8 mouse cellular contexts compared by ENCODE assay signal in the genomic region with DNA sequence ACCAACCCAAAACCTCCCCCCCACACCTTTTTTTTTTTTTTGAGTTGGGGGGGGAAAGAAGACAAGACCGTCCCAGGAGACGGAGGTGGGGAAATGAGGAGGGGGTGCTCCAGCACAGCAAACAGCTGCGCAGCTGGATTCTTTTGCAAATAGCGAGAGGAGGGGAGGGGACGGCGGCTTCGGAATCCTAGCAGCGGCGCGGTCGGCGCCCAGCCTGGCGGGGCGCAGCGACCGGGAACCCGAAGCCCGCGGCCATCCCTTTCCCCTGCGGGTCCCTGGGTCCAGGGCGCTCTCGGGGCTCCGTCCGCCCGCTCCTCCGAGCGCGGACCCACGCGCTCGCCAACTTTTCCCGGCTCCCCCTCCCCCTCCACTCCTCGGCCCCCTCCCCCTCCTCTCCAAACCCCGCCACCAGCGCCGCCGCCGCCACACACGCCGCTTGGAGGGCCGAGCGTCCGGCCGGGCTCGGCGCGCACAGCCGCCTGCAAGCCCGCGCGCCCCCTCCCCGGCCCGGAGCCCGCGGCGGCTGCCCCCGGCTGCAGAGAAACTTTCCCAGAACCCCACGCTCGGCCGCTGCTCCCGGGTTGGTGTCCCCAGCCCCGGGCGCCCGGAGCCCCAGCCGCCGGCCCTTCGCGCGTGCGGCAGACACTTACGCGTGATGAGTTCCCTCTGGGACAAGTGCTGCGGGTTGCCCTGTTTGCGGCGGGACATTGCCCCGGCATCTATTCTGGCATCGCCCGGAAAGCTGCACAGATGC. TPM values are rescaled to one million over a fixed set of nuclear protein-coding genes. Genes with fewer than 3 reads are reported as not detected.
DNase-seq lines count a peak whose midpoint lies in the region; ATAC-seq and TF ChIP-seq lines count a peak whose summit lies in the region.

No protein-coding gene starts in this region.

- peaks cover 44% of the 10 kb centered on the region for H3K4me1 ChIP-seq in embryonic facial prominence, embryonic 12.5 days
- H3K4me1 ChIP-seq in neural tube, embryonic 11.5 days (ENCODE audit: control insufficient read depth, insufficient read depth, low read length), result peaks cover 15% of the 10 kb centered on the region

- peak overlapping the region; percentile 52 for H3K4me3 ChIP-seq in left cerebral cortex, adult 2 months
- peak overlapping the region; percentile 94 for H3K4me3 ChIP-seq in embryonic facial prominence, embryonic 12.5 days
- H3K4me3 ChIP-seq in neural tube, embryonic 11.5 days (ENCODE audit: low read depth, low read length), result peak overlapping the region; percentile 89

- peak overlapping the region; percentile 98 for H3K9ac ChIP-seq in embryonic facial prominence, embryonic 12.5 days
- H3K9ac ChIP-seq in neural tube, embryonic 11.5 days (ENCODE audit: low read length), result peak overlapping the region; percentile 98

- no peak for TF ChIP-seq CTCF in left cerebral cortex, adult 2 months (IDR thresholded peaks at IDR 0.05)

- H3K27me3 ChIP-seq in embryonic facial prominence, embryonic 12.5 days, result 0 out of 2 replicates have a peak, but pooled peaks cover 5% of the 10 kb centered on the region
- H3K27me3 ChIP-seq in neural tube, embryonic 11.5 days (ENCODE audit: control insufficient read depth, insufficient read depth, low read length), result peaks cover 13% of the 10 kb centered on the region

- intact Hi-C loops in left cerebral cortex, adult 2 months (cut with DNase I), result loop anchor here (5.0 kb wide), 2 partner anchors 1525 to 1625 kb away; no protein-coding TSS in a partner anchor

- H3K36me3 ChIP-seq in embryonic facial prominence, embryonic 12.5 days, result no peaks in the 10 kb centered on the region
- no peaks in the 10 kb centered on the region for H3K36me3 ChIP-seq in neural tube, embryonic 11.5 days (ENCODE audit: control insufficient read depth, insufficient read depth, low read length)

- ATAC-seq in embryonic facial prominence, embryonic 12.5 days (ENCODE audit: insufficient number of reproducible peaks, insufficient read depth, low FRiP score, low TSS enrichment), result no peak
- ATAC-seq in neural tube, embryonic 11.5 days (ENCODE audit: insufficient read depth, low FRiP score, low TSS enrichment), result no peak

- peak overlapping the region; percentile 66 for H3K4me2 ChIP-seq in embryonic facial prominence, embryonic 12.5 days (replicated peaks)
- H3K4me2 ChIP-seq in neural tube, embryonic 11.5 days (ENCODE audit: low read depth), result peak overlapping the region; percentile 87

- H3K27ac ChIP-seq in left cerebral cortex, adult 2 months, result peak overlapping the region; percentile 84
- peak overlapping the region; percentile 99 for H3K27ac ChIP-seq in embryonic facial prominence, embryonic 12.5 days
- peak overlapping the region; percentile 77 for H3K27ac ChIP-seq in neural tube, embryonic 11.5 days (ENCODE audit: low read depth, low read length)

- no peaks in the 10 kb centered on the region for H3K9me3 ChIP-seq in embryonic facial prominence, embryonic 12.5 days
- no peaks in the 10 kb centered on the region for H3K9me3 ChIP-seq in neural tube, embryonic 11.5 days (ENCODE audit: control insufficient read depth, low read length)

- no peak for DNase-seq in left cerebral cortex, adult 2 months (ENCODE audit: extremely low spot score in 1 of 2, low spot score in 2 of 2)
- no peak for DNase-seq in left cerebral cortex, adult 9 months (ENCODE audit: low spot score in 2 of 2)
- peak; percentile 56 for DNase-seq in induced T-regulatory cell, adult 2 months (ENCODE audit: low read depth)
- DNase-seq in neural tube, embryonic 11.5 days (ENCODE audit: low spot score), result peak; percentile 69
- no peak for DNase-seq in layer of hippocampus, postnatal 14 days (ENCODE audit: low spot score in 2 of 2)
- no peak for DNase-seq in frontal cortex, postnatal 14 days (ENCODE audit: low spot score in 2 of 2)
- DNase-seq in cerebellum, adult 9-10 months, result no peak

- WGBS in embryonic facial prominence, embryonic 12.5 days, result under 1% methylated on average over 60 of the region's 78 CpGs
- under 1% methylated on average over 55 of the region's 78 CpGs for whole genome bisulfite sequencing in neural tube, embryonic 11.5 days

RNA-seq across cellular contexts. Expression of gene Bcl11b, which starts 0.8 kb away (rescaled TPM):
- total RNA-seq in left cerebral cortex, adult 2 months (2021), result 10 to 100 TPM; 57.8 to 69.0 TPM
- polyA plus RNA-seq in embryonic facial prominence, embryonic 12.5 days (2016; fragmentation: Nextera tagmentation; extraction: Ambion mirVana), result 39.4 and 41.5 TPM in 2 replicates
- 9.4 and 9.5 TPM in 2 replicates for polyA plus RNA-seq in neural tube, embryonic 11.5 days (2014; fragmentation: Nextera tagmentation; extraction: Ambion mirVana)
- total RNA-seq in layer of hippocampus, postnatal 14 days (2021), result 100 to 1,000 TPM; 108 to 112 TPM

Comparison
In these comparisons a context has a peak if more than half of its experiments do, and no peak if none do; other contexts are left out.
1. DNase-seq: peak in induced T-regulatory cell, adult 2 months (single experiment) and neural tube, embryonic 11.5 days (single experiment); none in left cerebral cortex, adult 2 months (0 of 2), left cerebral cortex, adult 9 months (0 of 2), layer of hippocampus, postnatal 14 days (0 of 2), frontal cortex, postnatal 14 days (0 of 2) and cerebellum, adult 9-10 months (single experiment).
2. Peak in every context shown above with its lines, with median percentiles within 50 percentile points of each other: H3K27ac ChIP-seq and H3K4me3 ChIP-seq.